Mouse (Mus musculus): ENCODE measurements around the gene Fam174b.

Fam174b gene

DNA sequence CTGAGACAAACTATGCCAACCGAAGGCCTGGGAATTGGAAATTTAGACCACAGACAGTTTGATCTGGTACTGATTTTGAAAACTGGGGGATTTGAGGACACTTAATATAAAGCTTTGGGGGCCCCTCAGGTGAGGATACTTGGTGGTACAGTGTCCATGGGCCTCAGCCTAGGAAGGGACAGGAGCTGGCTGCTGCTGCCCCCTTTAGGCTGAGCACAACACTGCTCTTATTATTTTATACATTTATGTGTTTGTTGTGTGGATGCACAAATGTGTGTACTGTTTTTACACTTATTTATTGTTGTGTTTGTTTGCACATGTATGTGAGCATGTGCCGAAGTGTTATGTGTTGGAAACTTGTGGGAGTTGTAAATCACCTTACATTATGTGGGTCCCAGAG is 9.2 kb downstream of the Fam174b start:
- DNase-seq (ENCODE audit: low spot score in 2 of 2) = no peak

DNA sequence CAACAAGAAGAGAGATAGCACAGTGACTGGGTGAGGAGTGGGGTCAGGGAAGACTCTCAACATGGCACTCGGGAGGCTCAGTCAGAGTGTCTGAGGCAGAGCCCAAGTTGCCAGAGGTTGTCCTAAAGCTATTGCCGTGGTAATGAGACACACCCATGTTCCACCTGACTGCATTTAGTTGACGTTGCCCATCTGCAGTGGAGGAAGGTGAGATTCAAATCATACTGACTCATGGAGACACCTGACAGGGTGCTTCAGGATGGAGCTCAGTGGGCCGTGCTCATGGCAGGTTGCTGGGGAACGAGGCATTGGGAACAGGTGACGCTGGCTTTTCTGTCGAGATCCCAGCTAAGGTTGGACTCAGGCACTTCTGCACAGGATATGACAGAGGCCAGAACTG is 9.9 kb downstream of the Fam174b start:
- no peak for DNase-seq (ENCODE audit: low spot score in 2 of 2)

DNA sequence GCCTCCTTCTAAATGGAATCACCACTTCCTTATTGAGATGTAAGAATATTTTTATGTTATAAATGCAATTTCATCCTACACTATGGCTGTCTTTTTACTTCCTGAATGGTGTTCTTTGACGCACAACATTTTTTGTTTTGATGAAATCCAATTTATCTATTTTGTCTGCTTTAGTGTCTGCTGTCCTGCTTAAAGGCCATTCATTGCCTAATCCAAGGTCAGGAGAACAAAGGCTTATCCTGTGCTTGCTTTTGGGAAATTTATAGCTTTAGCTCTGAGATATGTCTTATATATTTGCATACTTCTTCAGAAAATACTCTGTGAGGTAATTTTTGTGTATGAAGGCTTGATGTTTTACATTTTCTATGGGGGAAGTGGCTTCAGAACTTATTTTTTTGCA is 13.5 kb downstream of the Fam174b start:
- DNase-seq (ENCODE audit: low spot score in 2 of 2) = no peak

DNA sequence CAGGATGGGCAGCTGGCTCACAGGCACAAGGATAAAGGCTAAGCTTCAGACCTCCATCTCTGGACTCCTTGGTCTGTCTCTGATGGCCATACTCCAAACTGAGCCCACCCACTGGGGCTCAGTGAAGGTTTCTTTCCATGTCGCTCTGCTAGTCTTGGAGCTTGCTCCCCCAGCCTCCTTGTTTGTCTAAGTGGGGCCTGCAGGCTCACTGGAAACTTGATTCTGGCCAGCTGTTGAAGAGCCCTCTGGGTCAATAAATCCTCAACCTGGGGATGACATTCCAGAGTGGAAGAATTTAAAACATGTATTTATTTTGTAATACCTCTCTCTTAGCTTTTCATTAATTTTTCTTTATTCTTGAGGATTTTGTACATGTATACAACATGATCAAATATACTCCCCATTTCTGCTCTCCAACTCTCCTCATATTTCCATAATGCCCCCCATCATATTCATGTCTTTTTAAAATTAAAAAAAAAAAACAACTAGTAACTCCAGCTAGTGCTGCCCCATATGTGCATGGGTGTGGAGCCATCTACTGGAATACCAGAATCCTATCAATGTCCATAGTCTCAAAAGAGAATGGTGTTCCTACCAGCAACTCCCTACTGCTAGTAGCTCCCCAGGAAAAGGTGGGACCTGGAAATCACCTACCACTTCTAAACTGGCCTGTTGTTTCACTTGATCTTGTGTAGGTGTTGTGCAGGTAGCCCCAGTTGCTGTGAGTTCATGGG is 15.4 kb downstream of the Fam174b start:
- no peak for DNase-seq (ENCODE audit: low spot score in 2 of 2)

DNA sequence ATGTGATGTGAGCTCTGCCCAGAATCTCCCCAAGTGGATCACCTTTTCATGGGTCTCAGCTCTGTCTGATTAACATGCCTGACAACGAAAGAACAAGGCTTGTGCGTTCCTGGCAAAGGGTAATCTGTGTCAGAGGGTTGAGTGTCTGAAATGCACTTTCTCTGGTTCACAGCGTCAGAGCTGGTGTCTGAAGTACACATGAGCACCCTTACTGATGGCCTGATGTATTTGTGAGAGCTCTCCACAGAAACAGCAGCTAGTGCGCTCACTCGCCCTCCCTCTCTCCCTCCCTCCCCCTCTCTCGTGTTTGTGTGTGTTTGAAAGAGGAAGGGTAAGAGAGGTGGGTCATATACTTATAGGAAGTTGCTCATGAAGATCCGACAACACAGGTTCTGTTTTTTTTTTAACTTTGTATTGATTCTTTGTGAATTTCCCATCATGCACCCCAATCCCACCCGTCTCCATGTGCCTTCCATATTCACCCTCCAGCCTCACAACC is 21.6 kb downstream of the Fam174b start:
- DNase-seq (ENCODE audit: low spot score in 2 of 2) = no peak

DNA sequence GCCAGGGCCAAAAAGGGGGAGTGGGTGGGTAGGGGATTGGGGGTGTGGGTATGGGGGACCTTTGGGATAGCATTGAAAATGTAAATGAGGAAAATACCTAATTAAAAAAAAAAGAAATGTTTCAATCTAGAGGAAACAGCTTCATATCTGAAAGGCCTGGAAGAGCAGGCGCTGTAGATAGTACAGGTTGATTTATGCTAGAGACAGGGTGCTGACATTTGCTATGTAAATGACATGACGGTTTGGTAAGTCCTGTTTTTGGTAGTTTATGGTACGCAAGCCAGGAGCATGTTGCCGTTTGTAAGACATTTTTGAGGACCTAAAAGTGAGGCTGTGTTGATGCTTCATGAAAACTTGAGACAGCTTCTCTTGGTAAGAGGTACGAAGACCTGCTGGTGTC is 24.6 kb downstream of the Fam174b start:
- DNase-seq (ENCODE audit: low spot score in 2 of 2) = no peak

DNA sequence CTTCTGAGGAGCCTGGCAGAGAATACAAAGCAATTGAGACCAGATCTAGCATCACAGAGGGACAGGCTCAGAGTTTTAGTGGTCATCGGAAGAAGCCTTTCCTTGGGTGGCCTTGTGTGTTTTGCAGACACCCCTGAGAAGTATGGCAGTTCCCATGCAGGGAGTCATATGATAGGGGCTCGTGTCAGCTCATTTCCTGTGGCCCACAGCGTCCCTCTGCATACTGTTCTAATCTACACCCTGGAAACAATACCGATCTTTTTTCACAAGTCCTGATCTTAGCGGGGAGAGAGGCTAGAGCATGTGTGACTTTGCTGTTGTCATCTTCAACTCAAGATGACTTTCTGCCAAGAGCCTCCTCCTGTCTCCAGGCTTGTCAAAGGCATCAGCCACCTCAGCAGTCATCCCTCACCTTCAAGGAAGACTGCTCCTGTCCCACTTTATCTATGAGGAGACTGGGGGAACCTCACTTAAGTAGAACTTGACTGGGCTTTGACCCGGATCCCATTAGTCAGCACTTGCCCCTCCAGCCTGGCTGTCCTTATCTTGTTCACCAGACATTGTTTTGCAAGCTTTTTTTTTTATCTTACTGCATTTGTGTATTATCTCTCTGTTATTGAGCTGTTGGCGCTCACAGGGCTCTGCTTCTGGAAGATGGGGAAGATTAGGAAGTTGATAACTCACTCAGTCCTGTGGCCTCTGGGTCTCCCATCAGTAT is 25.2 kb downstream of the Fam174b start:
- no peak for DNase-seq (ENCODE audit: low spot score in 2 of 2)

DNA sequence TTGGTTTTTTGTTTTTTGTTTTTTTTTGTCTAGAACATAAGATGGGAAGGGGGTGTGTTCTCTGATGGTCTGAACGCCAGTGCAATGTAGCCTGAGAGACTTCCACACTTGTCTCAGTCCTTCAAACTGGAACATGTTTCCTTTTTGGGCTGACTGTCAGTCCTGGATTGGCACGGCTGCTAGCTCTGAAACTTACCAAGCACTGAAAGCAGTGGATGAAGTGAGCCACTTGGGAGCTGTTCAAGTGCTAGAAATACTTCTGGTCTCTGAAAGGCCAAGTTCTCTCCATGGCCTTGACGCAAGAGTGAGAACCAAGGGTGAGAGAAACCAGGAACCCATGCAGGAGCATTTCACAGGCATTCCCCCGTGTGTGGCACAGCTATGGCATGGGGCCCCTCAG is 29.1 kb downstream of the Fam174b start:
- DNase-seq (ENCODE audit: low spot score in 2 of 2) = no peak

DNA sequence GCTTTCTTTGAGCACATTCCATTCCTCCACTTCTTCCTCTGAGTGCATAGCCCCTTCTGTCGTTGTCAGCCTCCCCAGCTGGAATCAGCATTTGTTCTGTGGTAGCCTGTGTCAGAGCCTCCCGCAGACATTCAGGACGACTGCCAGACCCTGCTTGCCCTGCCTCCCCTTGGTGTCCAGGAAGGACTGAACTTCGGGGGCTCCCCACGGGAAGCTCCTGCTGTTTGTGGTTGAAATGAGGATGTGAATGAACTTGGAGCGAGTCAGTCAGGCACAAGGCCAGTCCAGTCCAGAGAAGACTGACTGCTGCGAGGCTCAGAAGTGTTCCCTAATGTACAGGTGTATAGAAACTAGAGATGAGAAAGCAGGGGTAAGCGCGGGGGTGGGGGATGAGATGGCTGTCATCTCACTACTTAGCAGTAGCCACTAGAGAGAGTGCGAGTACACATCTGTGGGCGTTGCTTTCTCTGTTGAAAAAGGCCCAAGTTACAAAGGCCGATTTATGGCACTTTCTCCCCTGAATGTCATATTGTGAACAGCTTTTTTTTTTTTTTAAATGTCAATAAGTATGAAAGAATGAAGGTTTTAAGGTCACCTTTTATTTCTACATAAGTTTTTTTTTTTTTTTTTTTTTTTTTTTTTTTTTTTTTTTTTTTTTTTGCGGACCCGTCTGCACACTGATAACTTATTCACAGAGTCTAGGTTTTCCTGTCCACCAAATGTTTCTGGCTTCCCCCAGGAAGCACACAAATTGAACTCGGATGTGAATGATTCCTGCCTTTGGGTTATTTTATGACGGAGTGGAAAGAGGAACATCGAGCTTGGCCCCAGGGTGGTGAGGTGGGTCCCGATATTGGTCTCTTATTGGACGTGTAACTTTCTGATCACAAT is 31.5 kb downstream of the Fam174b start:
- peak in 1 of 2 experiments; percentile 21 for DNase-seq (ENCODE audit: low spot score in 2 of 2)

DNA sequence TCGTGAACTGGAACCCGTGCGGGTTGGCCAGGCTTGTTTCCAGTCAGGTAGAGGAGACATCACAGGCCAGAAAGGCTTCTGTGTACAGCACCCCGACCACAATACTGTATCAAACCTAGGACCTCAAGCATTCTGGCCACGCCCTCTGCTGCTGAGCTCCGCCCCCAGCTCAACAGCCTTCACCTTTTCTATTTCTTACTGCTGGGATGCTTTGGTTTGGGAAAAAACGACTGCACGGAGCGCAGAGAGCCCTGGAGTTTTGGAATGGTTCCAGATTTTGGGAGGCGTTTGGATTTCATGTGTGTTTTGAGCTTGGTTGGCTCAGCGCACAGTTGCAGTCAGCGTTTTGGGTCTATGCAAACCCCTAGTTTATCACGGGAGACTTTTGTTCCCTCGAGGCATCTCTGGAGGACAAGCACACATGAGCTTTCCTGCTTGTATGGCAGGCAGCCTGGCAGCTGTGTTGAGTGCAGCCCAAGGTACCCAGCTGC is 32.2 kb downstream of the Fam174b start:
- peak in 1 of 2 experiments; percentile 37 for DNase-seq (ENCODE audit: low spot score in 2 of 2)

DNA sequence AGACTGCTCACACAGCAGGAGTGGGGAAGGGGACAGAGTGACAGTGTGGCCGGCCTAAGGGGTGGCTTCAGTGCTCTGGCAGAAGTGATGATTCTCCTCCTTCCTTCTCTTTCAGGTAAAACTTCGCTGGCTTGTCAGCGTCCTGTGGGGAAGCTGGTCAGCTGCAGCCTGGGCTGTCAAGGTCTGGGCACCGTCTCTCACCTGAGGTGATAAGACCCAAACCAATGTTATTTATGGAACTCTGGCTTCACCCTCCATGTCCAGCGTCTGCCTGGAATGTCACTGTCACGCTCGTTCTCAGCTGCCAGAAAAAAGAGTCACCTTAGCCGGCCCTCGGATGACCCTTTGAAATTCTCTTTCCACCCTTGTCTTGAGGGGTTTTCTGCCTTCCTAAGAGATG is 34.7 kb downstream of the Fam174b start:
- DNase-seq (ENCODE audit: low spot score in 2 of 2) = no peak

DNA sequence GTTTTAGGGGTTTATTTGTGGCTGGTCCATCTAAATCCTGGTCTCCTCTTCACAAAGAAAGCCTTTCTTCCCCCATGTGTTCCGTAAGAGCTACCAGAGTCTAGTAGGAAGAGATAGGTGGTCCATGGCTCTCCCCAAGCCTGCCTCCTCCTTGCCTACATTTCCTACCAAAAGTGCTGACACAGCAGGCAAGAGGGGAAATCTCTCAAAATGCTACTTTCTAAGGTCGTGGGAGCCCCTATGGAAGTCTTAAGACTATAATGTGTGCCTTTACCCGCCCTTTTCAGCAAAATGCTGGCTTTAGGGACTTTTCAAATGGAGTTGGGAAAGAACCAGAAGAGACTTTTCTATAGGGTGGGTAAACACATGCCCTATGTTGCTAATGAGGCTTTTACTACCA is 37.7 kb downstream of the Fam174b start:
- no peak for DNase-seq (ENCODE audit: low spot score in 2 of 2)

DNA sequence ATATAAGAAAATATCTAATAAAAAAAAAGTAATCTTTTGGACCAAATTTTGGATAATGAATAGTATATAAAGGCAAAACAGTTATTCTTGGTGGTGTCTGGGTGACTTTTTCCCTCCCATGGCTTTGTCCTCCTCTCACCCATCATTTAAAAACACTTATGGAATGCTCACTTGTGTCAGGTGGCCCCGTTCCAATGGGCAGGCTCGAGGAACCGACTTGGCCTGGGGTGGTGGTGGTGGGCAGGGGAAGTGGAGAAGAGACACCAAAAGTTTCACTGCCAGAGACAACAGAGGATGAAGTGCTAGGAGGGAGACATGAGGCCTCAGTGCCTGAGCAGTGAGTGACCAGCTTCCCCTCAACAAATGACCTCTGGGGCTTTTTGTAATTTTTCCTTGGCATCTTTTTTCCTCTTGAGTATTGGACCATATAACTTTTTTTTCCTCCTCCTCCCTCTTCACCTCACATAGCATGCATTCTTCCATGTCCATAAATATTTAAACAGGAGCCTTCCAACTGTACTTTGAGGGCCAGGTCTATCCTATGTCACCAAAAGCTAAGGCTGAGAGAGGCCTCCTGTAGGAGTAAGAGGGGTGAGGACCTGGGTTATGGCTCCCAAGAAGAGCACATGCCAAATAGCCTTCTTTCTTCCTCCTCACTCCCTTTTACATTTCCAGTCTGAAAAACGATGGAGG is 44.8 kb downstream of the Fam174b start:
- DNase-seq (ENCODE audit: low spot score in 2 of 2) = no peak

DNA sequence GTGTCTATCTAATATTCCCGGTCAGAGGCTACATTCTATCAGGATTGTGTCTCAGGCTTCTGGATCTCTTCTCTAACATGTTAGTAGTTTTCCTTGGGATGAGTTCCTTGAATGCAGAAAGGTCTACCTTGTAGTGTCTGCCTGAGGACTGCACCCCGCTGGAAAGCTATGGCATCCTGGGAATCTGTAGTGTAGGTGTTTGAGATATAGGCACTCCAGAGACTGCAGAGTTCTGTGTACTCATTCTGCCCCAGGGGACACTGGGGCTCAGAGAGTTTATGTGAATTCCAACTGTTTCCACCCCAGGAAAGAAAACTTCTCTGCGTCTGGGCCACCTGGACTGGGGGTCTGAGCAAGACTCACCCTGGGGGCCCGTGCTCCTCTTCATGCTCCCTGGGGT is 45.7 kb downstream of the Fam174b start:
- no peak for DNase-seq (ENCODE audit: low spot score in 2 of 2)

DNA sequence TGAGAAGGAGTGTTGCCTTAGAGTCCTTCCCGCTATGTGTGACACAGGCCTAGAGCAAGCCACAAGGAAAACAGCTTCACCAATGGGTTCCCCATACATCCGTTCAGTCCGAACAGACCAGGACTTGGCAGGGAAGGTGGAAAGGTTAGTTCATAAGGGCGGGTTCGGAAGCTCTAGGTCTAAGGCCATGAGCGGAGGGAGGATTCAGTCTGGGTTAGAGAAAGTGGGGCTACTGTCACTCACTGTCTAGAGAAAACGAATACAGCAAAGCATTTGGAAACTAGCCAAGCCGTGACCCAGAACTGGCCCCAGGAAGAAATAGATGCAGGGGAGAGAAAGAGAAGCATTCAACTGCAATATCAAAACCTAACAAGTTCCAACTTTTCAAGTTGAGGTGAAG is 47.4 kb downstream of the Fam174b start:
- DNase-seq (ENCODE audit: low spot score in 2 of 2) = no peak

DNA sequence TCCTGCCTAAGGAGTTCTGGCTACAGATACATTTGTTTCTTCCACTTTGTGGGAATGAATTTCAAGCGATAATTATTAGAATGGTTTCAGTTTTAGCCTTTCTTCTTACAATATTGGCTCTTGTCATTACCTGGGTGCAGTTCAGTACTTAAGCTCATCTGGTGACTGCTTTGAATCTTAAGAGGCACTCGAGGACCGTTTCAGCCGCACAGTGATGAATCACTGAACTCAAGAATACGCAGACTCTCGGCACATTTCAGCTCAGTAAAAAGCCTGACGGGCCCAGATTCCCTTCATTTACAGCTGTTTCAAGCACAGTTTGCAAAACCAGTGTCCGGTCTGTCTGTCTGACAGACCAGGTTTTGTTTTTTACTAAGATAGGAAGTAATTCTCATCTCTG is 51.0 kb downstream of the Fam174b start:
- no peak for DNase-seq (ENCODE audit: low spot score in 2 of 2)

DNA sequence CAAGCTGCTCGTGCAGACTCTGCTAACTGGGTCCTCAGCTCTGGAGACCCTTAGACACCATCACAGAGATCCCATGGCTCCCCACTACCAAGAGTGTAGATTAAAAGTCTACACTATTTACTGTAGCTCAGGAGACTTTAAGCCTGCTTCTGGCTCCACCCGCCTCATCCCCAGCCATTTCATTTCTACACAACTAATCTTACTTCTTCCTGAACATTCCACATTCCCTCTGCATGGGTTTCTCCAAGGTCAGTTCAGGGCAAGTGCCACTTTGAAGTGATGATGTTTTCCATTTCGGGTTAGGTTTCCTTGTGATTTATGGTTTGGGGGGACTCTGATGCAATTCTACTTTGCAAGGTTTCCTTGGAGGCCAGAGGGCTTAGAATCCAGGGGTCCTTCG is 52.1 kb downstream of the Fam174b start:
- DNase-seq (ENCODE audit: low spot score in 2 of 2) = no peak

DNA sequence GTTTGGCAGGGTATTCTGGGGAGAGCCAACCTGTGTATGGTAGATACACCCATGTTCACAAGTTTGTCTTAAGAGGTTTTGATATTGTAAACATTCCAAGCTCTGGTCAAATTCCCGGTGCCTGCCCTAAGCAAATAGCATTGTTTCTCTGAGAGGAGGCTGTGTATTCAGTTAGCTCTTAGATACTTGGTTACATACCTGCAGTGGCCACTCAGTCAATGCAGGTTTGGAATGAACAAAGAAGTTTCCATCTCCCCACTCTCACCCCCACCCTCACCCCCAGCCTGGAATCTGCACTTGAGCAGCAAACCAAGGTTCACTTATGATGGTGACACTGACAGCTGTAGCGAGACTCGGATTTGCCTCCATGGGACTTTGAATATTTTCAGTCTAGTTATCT is 52.5 kb downstream of the Fam174b start:
- no peak for DNase-seq (ENCODE audit: low spot score in 2 of 2)

DNA sequence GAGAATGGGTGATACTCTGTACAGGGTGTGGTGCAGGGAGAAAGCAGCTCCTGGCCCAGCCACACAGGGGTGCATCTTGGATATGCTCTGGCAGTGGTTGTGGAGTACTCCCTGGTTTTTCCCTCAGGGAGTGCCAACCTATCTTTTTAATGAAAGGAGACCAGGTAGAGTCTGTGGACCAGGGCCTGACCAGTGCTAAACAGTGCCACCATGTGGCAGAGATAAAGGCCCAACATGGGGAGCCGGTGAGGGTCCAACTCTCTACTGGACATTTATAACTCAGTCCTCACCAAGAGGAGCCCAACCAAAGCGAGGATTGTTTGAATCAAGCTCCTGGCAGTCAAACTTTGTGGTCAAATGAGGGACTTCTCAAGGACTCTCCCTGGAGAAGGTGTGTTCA is 69.2 kb downstream of the Fam174b start:
- no peak for DNase-seq (ENCODE audit: low spot score in 2 of 2)

DNA sequence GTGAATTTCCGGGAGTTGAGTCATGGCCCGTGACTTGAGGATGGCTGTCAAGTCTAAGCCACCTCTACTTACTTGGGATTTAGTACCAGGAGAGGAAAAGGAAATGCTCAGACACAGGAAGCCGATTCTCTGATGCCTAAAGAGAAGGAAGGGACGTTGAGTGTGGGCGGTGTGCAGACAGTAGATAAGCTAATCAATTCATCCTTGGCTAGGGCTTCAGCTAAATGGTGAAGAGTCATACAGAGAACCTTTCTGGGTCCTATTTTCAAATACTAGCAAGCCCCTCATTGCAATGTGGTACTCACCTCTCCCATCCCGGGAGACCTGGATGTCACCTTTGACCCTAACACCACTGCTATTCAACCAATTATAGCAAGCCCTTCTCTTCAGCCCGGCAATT is 71.3 kb downstream of the Fam174b start:
- no peak for DNase-seq (ENCODE audit: low spot score in 2 of 2)

DNA sequence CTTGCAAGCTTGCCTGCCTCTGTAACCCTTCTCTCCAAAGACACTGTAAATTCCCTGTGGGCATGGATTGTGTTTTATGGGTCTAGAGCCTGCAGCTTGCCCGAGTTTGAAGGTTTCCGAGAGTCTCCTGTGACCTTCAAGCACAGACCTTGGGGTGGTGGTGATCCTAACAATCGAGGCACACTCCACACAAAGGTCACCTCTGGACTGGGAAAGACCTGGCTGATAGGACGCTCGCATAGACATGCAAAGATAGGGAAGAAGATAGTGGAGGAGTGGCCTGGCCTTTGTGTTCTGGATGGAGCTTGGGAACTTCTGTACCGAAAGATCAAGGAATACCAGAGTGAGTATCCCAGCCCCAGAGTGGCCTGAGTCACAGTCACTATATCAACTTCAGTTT is 72.1 kb downstream of the Fam174b start:
- no peak for DNase-seq (ENCODE audit: low spot score in 2 of 2)

DNA sequence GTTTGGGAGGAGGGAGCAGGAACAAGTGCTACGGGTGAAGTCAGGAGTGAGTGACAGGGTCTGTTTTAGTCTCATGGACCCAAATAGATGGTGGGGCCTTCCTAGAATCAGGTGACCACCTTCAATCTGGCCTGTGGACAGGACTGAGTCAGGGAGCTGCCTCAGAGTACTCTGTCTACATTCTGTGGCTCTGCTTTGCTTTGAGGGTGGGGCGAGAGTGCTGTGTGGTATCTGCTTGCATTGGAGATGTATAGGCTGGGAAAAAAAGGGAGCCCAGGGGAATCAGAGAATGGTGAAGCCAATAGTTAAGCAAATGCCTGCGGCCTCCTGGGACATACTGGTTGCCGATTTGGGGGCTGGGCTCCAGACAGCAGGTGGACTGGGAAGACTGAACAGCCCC is 73.8 kb downstream of the Fam174b start:
- DNase-seq (ENCODE audit: low spot score in 2 of 2) = no peak

Measured in spleen, postnatal 10 days (tissue).